Mouse (Mus musculus): Measurements from ENCODE around the gene AC192777.2. TPM values are rescaled to one million over a fixed set of nuclear protein-coding genes. Genes with fewer than 3 reads are reported as not detected.
"Not testable (repeated sequence)": the region's sequence is repeated elsewhere in the genome, so short reads cannot be mapped to it uniquely, and the experiment has no call there.

AC192777.2 gene
- polyA plus RNA-seq (2017; shearing (Covaris generic)), result not detected

GRCm38 (mm10) chr17:40095150-40095549 lies at the start of gene AC192777.2:
Gene AC192777.2, plus strand, starts transcription at chr17:40095450.
- ATAC-seq, result not testable (repeated sequence)

DNA sequence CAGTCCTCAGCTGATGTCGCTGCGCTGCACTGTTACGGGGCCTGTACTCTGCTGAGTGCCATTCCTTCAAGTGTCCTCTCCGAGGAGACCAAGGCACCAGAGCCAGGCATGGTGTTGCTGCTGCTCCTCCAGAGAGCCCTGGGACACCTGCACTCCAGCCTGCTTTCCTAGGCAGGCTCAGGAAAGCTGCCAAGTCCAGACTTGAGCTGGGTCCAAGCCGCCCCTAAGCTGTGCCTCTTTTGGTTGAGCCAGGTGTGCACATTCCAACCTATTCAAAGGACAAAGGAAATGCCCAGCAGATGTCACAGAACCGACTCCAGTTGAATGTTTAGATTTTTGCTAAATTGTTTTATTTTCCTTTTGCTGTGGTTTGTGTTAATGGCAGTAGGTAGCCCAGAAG lies 20.9 kb downstream of the AC192777.2 start:
- ATAC-seq, result not testable (repeated sequence)

DNA sequence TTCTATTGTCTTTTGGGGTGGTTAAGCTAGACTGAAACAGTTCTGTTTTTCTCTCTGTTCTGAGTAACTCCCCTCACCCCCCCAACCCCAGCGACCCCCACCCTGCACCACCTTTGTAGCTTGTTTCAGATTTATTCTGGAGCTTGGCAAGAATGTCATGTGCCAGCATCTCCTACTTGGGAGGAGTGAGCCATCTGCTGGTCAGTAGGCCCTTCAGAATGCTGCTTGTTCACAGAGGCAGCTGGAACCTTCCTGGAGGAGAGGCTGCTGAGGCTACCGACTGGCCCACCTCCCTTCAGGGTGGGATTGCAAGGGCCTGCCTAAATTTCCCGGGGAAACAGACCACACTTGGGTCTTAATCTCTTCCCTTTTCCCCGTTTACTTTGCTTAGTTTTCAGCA lies 21.6 kb downstream of the AC192777.2 start:
- ATAC-seq, result not testable (repeated sequence)

Other genes with a start within 250 kb of the AC192777.2 start
- not detected for gene Esp38, start 144.9 kb upstream of the AC192777.2 start, polyA plus RNA-seq (2017; shearing (Covaris generic))
- not detected for gene Pgk2, start 113.2 kb downstream of the AC192777.2 start, polyA plus RNA-seq (2017; shearing (Covaris generic))
- not detected for gene Crisp3, start 146.8 kb downstream of the AC192777.2 start, polyA plus RNA-seq (2017; shearing (Covaris generic))
- not detected for gene Crisp1, start 223.8 kb downstream of the AC192777.2 start, polyA plus RNA-seq (2017; shearing (Covaris generic))